Mouse (Mus musculus): ENCODE data around the gene Rbm33. TPM values are rescaled to one million over a fixed set of nuclear protein-coding genes. Genes with fewer than 3 reads are reported as not detected.

Gene Rbm33
- polyA plus RNA-seq, 1 experiment: 33.3 TPM

DNA sequence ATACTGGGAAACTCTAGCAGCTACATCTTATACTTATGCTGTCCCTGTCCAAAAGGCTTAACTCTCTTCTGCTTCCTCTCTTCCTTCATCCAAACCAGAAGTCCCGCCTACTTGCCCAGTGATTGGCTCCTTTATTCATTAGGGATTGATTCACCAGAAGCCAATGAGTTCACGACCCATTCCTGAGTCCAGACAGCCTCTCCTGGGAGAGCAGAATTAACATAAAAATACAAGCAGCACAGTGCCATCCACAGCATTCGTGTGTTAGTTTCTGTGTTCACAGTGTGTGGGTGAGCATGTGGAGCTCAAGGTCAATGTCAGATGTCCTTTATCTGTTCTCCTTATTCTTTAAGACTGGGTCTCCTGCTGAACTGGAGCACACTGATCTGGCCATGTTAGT, 136.6 kb downstream of the Rbm33 start:
- no peak for DNase-seq (ENCODE audit: low read depth in 1 of 2, low spot score in 2 of 2)
- Histone ChIP-seq H3K36me3 (ENCODE audit: control insufficient read depth, insufficient read depth, low read length) (no peaks in the 10 kb centered on the region), H3K27me3 (ENCODE audit: control insufficient read depth, insufficient read depth, low read length) (peaks cover 7% of the 10 kb centered on the region; the same call in 1 of the 2 replicates), H3K27ac (ENCODE audit: insufficient read depth, low read length) (no peak overlapping the region), H3K4me3 (ENCODE audit: extremely low read depth, insufficient read depth, insufficient read length) (no peak overlapping the region), H3K4me1 (ENCODE audit: control insufficient read depth, insufficient read depth, insufficient read length) (no peaks in the 10 kb centered on the region)
- 47% methylated on average over 3 of the region's 3 CpGs for WGBS
- TF ChIP-seq CTCF (IDR thresholded peaks at IDR 0.05; ENCODE audit: extremely low read depth, insufficient read depth, insufficient read length, insufficient replicate concordance) (no peak), POLR2A (IDR thresholded peaks at IDR 0.05; ENCODE audit: low read depth, low read length) (no peak)

DNA sequence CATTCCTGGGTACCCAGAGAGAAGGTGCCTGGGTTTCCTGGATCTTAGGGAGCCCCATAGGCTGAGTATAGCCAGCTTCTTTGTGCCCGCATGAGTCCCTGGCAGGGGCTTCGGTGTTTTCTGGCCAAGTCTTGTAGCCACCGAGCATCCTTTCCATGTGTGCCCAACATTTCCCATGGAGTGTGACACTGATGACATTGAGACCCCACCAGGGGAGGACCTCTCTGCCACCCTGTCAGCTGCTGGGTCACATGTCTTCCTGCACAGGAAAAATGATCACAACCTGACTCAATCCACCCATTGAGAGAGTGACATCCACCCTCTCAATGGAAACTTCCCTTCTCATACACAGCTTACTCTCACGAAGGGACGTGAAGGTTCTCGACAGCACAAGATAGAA, 137.6 kb downstream of the Rbm33 start:
- WGBS: 87% methylated on average over 6 of the region's 6 CpGs
- Histone ChIP-seq H3K4me3 (ENCODE audit: extremely low read depth, insufficient read depth, insufficient read length) (no peak overlapping the region), H3K36me3 (ENCODE audit: control insufficient read depth, insufficient read depth, low read length) (no peaks in the 10 kb centered on the region), H3K27me3 (ENCODE audit: control insufficient read depth, insufficient read depth, low read length) (peaks cover 13% of the 10 kb centered on the region), H3K4me1 (ENCODE audit: control insufficient read depth, insufficient read depth, insufficient read length) (no peaks in the 10 kb centered on the region), H3K27ac (ENCODE audit: insufficient read depth, low read length) (no peak overlapping the region)
- TF ChIP-seq CTCF (IDR thresholded peaks at IDR 0.05; ENCODE audit: extremely low read depth, insufficient read depth, insufficient read length, insufficient replicate concordance) (no peak), POLR2A (IDR thresholded peaks at IDR 0.05; ENCODE audit: low read depth, low read length) (no peak)
- peak in 1 of 2 experiments; percentile 0 for DNase-seq (ENCODE audit: low read depth in 1 of 2, low spot score in 2 of 2)

DNA sequence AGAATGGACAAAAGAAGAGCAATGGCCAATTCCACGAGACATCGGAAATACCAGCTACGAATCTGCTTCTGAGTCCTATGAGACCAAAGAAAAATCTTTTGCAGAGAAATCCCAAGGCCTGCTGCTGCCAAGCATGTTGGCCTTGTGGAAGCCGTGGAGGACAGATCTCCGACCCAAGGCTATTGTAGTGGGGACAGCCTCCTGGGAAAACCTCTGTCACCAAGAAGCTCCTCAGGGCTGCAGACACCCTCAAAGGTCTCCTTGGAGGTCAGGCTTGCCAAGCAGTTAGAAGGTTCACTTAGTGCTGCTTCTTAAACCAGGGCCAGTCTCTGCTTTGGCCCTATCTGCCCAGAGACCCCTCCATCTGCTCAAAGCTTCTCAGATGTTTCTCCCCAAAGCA, 138.8 kb downstream of the Rbm33 start:
- peaks cover 22% of the 10 kb centered on the region for H3K27me3 ChIP-seq (ENCODE audit: control insufficient read depth, insufficient read depth, low read length)
- 82% methylated on average over 5 of the region's 5 CpGs for WGBS
- H3K4me3 ChIP-seq (ENCODE audit: extremely low read depth, insufficient read depth, insufficient read length): no peak overlapping the region
- no peak overlapping the region for H3K27ac ChIP-seq (ENCODE audit: insufficient read depth, low read length)
- TF ChIP-seq CTCF (IDR thresholded peaks at IDR 0.05; ENCODE audit: extremely low read depth, insufficient read depth, insufficient read length, insufficient replicate concordance) (no peak), POLR2A (IDR thresholded peaks at IDR 0.05; ENCODE audit: low read depth, low read length) (no peak)
- no peak for DNase-seq (ENCODE audit: low read depth in 1 of 2, low spot score in 2 of 2)
- no peaks in the 10 kb centered on the region for H3K4me1 ChIP-seq (ENCODE audit: control insufficient read depth, insufficient read depth, insufficient read length)
- no peaks in the 10 kb centered on the region for H3K36me3 ChIP-seq (ENCODE audit: control insufficient read depth, insufficient read depth, low read length)

DNA sequence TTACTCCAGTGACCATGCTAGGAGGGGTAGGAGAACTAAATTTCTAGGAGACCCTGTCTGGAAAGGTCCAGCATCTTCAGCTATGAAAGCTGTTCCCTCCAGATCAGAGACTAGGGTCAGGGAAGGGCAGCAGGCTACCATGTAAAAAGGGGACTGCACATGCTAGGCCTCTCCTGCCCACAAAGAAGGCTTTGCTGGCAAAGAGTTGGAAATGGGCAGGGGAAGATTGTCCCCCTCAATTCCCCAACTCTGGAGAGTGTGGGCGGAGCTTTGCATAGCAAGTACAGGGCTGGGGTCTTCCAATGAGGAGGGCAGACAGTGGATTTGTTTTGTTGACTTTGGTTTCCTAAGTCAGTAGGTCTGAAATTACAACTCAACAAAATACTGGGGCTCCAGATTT, 139.4 kb downstream of the Rbm33 start:
- Histone ChIP-seq H3K27ac (ENCODE audit: insufficient read depth, low read length) (no peak overlapping the region), H3K36me3 (ENCODE audit: control insufficient read depth, insufficient read depth, low read length) (no peaks in the 10 kb centered on the region), H3K4me3 (ENCODE audit: extremely low read depth, insufficient read depth, insufficient read length) (no peak overlapping the region), H3K4me1 (ENCODE audit: control insufficient read depth, insufficient read depth, insufficient read length) (no peaks in the 10 kb centered on the region), H3K27me3 (ENCODE audit: control insufficient read depth, insufficient read depth, low read length) (peaks cover 23% of the 10 kb centered on the region)
- WGBS: 80% methylated on average over 1 of the region's 1 CpGs
- no peak for TF ChIP-seq POLR2A (IDR thresholded peaks at IDR 0.05; ENCODE audit: low read depth, low read length)
- TF ChIP-seq CTCF (IDR thresholded peaks at IDR 0.05; ENCODE audit: extremely low read depth, insufficient read depth, insufficient read length, insufficient replicate concordance): no peak
- DNase-seq (ENCODE audit: low read depth in 1 of 2, low spot score in 2 of 2): peak in 1 of 2 experiments; percentile 0

DNA sequence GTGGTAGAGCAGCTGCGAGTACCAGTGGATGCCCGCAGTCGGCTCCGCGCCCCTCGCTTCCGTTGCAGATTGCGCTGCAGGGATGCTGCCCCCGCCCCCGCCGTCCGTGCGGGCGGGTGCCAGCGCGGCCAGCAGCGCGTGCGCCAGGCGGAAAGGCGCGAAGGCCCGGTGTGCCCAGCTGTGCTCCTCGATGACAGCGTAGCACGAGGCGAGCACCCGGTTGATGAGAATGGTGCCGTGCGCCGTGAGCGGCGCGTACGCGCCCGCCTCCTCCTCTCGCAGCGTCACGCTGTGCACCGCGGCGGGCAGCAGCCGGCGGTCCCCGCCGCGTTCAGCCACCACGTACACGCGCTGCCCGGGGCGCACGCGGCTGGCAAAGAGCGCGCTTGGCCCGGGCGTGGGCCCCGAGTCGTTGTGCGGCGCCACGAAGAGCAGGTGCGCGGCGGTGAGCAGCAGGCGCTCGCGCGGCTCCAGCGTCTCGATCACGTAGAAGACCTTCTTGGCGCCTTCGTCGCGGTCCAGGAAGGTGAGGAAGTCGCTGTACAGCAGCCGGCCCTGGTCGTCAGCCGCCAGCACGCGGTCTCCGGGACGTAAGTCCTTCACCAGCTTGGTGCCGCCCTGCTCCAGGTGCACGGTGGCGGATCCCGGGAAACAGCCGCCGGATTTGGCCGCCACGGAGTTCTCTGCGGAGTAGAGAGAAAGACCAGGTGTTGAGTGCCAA, 141.2 kb downstream of the Rbm33 start:
- WGBS: 5% methylated on average over 95 of the region's 95 CpGs
- H3K4me1 ChIP-seq (ENCODE audit: control insufficient read depth, insufficient read depth, insufficient read length): no peaks in the 10 kb centered on the region
- H3K27ac ChIP-seq (ENCODE audit: insufficient read depth, low read length): no peak overlapping the region
- no peak overlapping the region for H3K4me3 ChIP-seq (ENCODE audit: extremely low read depth, insufficient read depth, insufficient read length)
- TF ChIP-seq POLR2A (IDR thresholded peaks at IDR 0.05; ENCODE audit: low read depth, low read length) (no peak), CTCF (IDR thresholded peaks at IDR 0.05; ENCODE audit: extremely low read depth, insufficient read depth, insufficient read length, insufficient replicate concordance) (no peak)
- no peaks in the 10 kb centered on the region for H3K36me3 ChIP-seq (ENCODE audit: control insufficient read depth, insufficient read depth, low read length)
- no peak for DNase-seq (ENCODE audit: low read depth in 1 of 2, low spot score in 2 of 2)
- peaks cover 25% of the 10 kb centered on the region for H3K27me3 ChIP-seq (ENCODE audit: control insufficient read depth, insufficient read depth, low read length)

DNA sequence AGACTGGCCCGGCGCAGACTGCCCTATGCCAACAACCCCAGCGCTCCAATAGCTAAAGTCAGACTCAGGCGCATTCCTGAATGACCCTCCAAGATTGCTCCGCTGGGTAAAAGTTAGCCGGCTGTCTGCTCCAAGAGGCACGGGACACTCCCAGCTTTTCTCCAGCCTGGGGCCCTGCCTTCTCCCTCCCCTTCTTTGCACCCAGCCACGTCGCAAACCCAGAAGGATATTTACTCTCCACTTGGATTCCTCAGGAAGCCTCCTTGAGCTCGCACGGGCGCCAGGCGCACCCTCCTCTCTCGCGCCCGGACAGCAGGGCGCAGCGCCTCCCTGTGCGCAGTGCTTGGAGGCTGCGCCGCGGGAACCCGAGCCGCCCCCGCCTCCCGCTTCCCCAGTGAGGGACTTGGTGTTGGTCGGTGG, 141.9 kb downstream of the Rbm33 start:
- WGBS: 9% methylated on average over 27 of the region's 27 CpGs
- no peaks in the 10 kb centered on the region for H3K4me1 ChIP-seq (ENCODE audit: control insufficient read depth, insufficient read depth, insufficient read length)
- no peak overlapping the region for H3K4me3 ChIP-seq (ENCODE audit: extremely low read depth, insufficient read depth, insufficient read length)
- no peak for DNase-seq (ENCODE audit: low read depth in 1 of 2, low spot score in 2 of 2)
- H3K27me3 ChIP-seq (ENCODE audit: control insufficient read depth, insufficient read depth, low read length): peaks cover 28% of the 10 kb centered on the region
- TF ChIP-seq CTCF (IDR thresholded peaks at IDR 0.05; ENCODE audit: extremely low read depth, insufficient read depth, insufficient read length, insufficient replicate concordance): no peak
- TF ChIP-seq POLR2A (IDR thresholded peaks at IDR 0.05; ENCODE audit: low read depth, low read length): no peak
- no peak overlapping the region for H3K27ac ChIP-seq (ENCODE audit: insufficient read depth, low read length)
- no peaks in the 10 kb centered on the region for H3K36me3 ChIP-seq (ENCODE audit: control insufficient read depth, insufficient read depth, low read length)

Data from spleen, adult 2 months (tissue).